Mouse (Mus musculus) G1E-ER4 (cell line): Measurements from ENCODE around the gene Hcn2. TPM values are rescaled to one million over a fixed set of nuclear protein-coding genes. Genes with fewer than 3 reads are reported as not detected.

ENCODE experiments used
- GATA1 ChIP-seq: IDR thresholded peaks from one replicate; pipeline ENCODE4 v1.8.0; 2012; ENCODE audit warnings: low read length, inconsistent platforms
- polyA plus RNA-seq: library from polyadenylated mRNA; stranded (reverse); fragments of >175 nt; gene quantifications from 2 replicates; pipeline ENCODE4 v1.2.3, GENCODE M21; 2012

The Hcn2 gene
- polyA plus RNA-seq, 1 experiment = 0.78 TPM

GRCm38 (mm10) chr10:79698459-79698858 lies 18.0 kb upstream of the Hcn2 start:
- no peak for TF ChIP-seq GATA1

- no peak for TF ChIP-seq GATA1
These were observed 15.8 kb upstream of the Hcn2 start for GRCm38 (mm10) chr10:79700676-79701075.

- no peak for TF ChIP-seq GATA1
These were observed 14.8 kb upstream of the Hcn2 start for GRCm38 (mm10) chr10:79701443-79702129.

GRCm38 (mm10) chr10:79703541-79703940 lies 12.9 kb upstream of the Hcn2 start:
- TF ChIP-seq GATA1 = no peak

- TF ChIP-seq GATA1 = no peak
These were observed 12.1 kb upstream of the Hcn2 start, which contains the start of gene Bsg for GRCm38 (mm10) chr10:79704065-79704969. Bsg (plus strand) TSS chr10:79704491.

- no peak for TF ChIP-seq GATA1
These were observed 11.5 kb upstream of the Hcn2 start for GRCm38 (mm10) chr10:79704970-79705360.

- no peak for TF ChIP-seq GATA1
These were observed 10.5 kb upstream of the Hcn2 start for GRCm38 (mm10) chr10:79705951-79706350.

GRCm38 (mm10) chr10:79706406-79707094 lies 9.9 kb upstream of the Hcn2 start:
- no peak for TF ChIP-seq GATA1

- TF ChIP-seq GATA1 = no peak
These were observed 9.3 kb upstream of the Hcn2 start for GRCm38 (mm10) chr10:79707162-79707561.

GRCm38 (mm10) chr10:79707759-79708158 lies 8.7 kb upstream of the Hcn2 start:
- TF ChIP-seq GATA1 = no peak

- TF ChIP-seq GATA1 = no peak
These were observed 7.8 kb upstream of the Hcn2 start for GRCm38 (mm10) chr10:79708668-79709067.

- no peak for TF ChIP-seq GATA1
These were observed 7.1 kb upstream of the Hcn2 start for GRCm38 (mm10) chr10:79709307-79709706.

GRCm38 (mm10) chr10:79712029-79712428 lies 4.4 kb upstream of the Hcn2 start:
- TF ChIP-seq GATA1 = no peak

GRCm38 (mm10) chr10:79712499-79713126 lies 3.8 kb upstream of the Hcn2 start:
- no peak for TF ChIP-seq GATA1

- TF ChIP-seq GATA1 = no peak
These were observed 3.3 kb upstream of the Hcn2 start for GRCm38 (mm10) chr10:79713163-79713562.
